ENCODE assay signal across 10 mouse cellular contexts in genomic region chr15:101118399-101119125, GRCm38 (mm10). TPM values are rescaled to one million over a fixed set of nuclear protein-coding genes. Genes with fewer than 3 reads are reported as not detected.
DNase-seq lines count a peak whose midpoint lies in the region; ATAC-seq and TF ChIP-seq lines count a peak whose summit lies in the region.
"Had no signal": no experiment of that assay in that cellular context is flagged by ENCODE, and none has a peak within 500 bp of the region (broad histone marks: within the 10 kb centered on the region; RNA-seq: fewer than 3 reads in every experiment).

No protein-coding gene starts in this region.

- peak overlapping the region; percentile 35; the same call in 1 of the 2 replicates for H3K27ac ChIP-seq in gastrocnemius, adult 2 months
- H3K27ac ChIP-seq in midbrain, embryonic 13.5 days = no peak overlapping the region
- H3K27ac ChIP-seq in midbrain, embryonic 15.5 days = no peak overlapping the region
- no peak overlapping the region for H3K27ac ChIP-seq in embryonic facial prominence, embryonic 14.5 days (replicated peaks; ENCODE audit: low read depth, low read length)
- no peak overlapping the region for H3K27ac ChIP-seq in stomach, embryonic 16.5 days (ENCODE audit: low read length)
- H3K27ac ChIP-seq: forebrain, embryonic 13.5 days had no signal

- H3K9me3 ChIP-seq in midbrain, embryonic 13.5 days = no peaks in the 10 kb centered on the region
- no peaks in the 10 kb centered on the region for H3K9me3 ChIP-seq in midbrain, embryonic 15.5 days
- no peaks in the 10 kb centered on the region for H3K9me3 ChIP-seq in embryonic facial prominence, embryonic 14.5 days (ENCODE audit: control insufficient read depth, low read length)
- H3K9me3 ChIP-seq in stomach, embryonic 16.5 days (replicated peaks; ENCODE audit: control insufficient read depth, low read length) = no peaks in the 10 kb centered on the region

- no peak overlapping the region for H3K9ac ChIP-seq in midbrain, embryonic 13.5 days (replicated peaks)
- no peak overlapping the region for H3K9ac ChIP-seq in midbrain, embryonic 15.5 days
- H3K9ac ChIP-seq in embryonic facial prominence, embryonic 14.5 days (ENCODE audit: low read depth, low read length) = 0 out of 2 replicates have a peak overlapping the region, but pooled peaks have one; percentile 19
- 0 out of 2 replicates have a peak overlapping the region, but pooled peaks have one; percentile 27 for H3K9ac ChIP-seq in stomach, embryonic 16.5 days (ENCODE audit: low read length)
- H3K9ac ChIP-seq: forebrain, embryonic 13.5 days had no signal

- ATAC-seq in midbrain, embryonic 13.5 days = 0 out of 2 replicates have a peak, but pooled peaks have one; percentile 11
- no peak for ATAC-seq in midbrain, embryonic 15.5 days (replicated peaks)
- ATAC-seq in embryonic facial prominence, embryonic 14.5 days (ENCODE audit: low read depth) = no peak
- ATAC-seq in stomach, embryonic 16.5 days (ENCODE audit: insufficient read depth, low FRiP score) = no peak
- ATAC-seq: forebrain, embryonic 13.5 days had no signal

- peaks cover 5% of the 10 kb centered on the region for H3K27me3 ChIP-seq in midbrain, embryonic 13.5 days
- no peaks in the 10 kb centered on the region for H3K27me3 ChIP-seq in midbrain, embryonic 15.5 days (replicated peaks)
- H3K27me3 ChIP-seq in embryonic facial prominence, embryonic 14.5 days (replicated peaks; ENCODE audit: control insufficient read depth, insufficient read depth, low read length) = no peaks in the 10 kb centered on the region
- H3K27me3 ChIP-seq in stomach, embryonic 16.5 days (ENCODE audit: control insufficient read depth, insufficient read depth, low read length) = no peaks in the 10 kb centered on the region
- H3K27me3 ChIP-seq: forebrain, embryonic 13.5 days had no signal

- no peak for DNase-seq in gastrocnemius, adult 2 months
- DNase-seq in gastrocnemius, postnatal 25 days = no peak
- no peak for DNase-seq in embryonic facial prominence, embryonic 14.5 days (ENCODE audit: low spot score)
- DNase-seq in thymus, adult 18-20 months = no peak
- DNase-seq in layer of hippocampus, adult 8-10 months (ENCODE audit: low spot score in 2 of 2) = no peak
- DNase-seq: thymus, adult 2 months had no signal

- H3K4me1 ChIP-seq in midbrain, embryonic 13.5 days (replicated peaks) = no peaks in the 10 kb centered on the region
- H3K4me1 ChIP-seq in midbrain, embryonic 15.5 days = no peaks in the 10 kb centered on the region
- H3K4me1 ChIP-seq in embryonic facial prominence, embryonic 14.5 days (ENCODE audit: control insufficient read depth, insufficient read depth, low read length) = no peaks in the 10 kb centered on the region
- peaks cover 10% of the 10 kb centered on the region for H3K4me1 ChIP-seq in stomach, embryonic 16.5 days (ENCODE audit: control insufficient read depth, insufficient read depth, low read length)
- H3K4me1 ChIP-seq: forebrain, embryonic 13.5 days had no signal

- no peak overlapping the region for H3K4me3 ChIP-seq in gastrocnemius, adult 2 months
- no peak overlapping the region for H3K4me3 ChIP-seq in midbrain, embryonic 13.5 days (replicated peaks)
- H3K4me3 ChIP-seq in midbrain, embryonic 15.5 days = no peak overlapping the region
- H3K4me3 ChIP-seq in embryonic facial prominence, embryonic 14.5 days (ENCODE audit: low read depth, low read length) = no peak overlapping the region
- H3K4me3 ChIP-seq in stomach, embryonic 16.5 days (replicated peaks; ENCODE audit: low read length) = no peak overlapping the region
- H3K4me3 ChIP-seq: forebrain, embryonic 13.5 days had no signal

- intact Hi-C loops in gastrocnemius, adult 2 months (cut with DNase I) = no loop called here

- WGBS in midbrain, embryonic 13.5 days = 61% methylated on average over 14 of the region's 14 CpGs
- WGBS in midbrain, embryonic 15.5 days = 62% methylated on average over 14 of the region's 14 CpGs
- WGBS in embryonic facial prominence, embryonic 14.5 days = 45% methylated on average over 12 of the region's 14 CpGs
- 49% methylated on average over 14 of the region's 14 CpGs for WGBS in stomach, embryonic 16.5 days

- peak; percentile 69 for TF ChIP-seq CTCF in gastrocnemius, adult 2 months (IDR thresholded peaks at IDR 0.05)

- no peak overlapping the region for H3K4me2 ChIP-seq in midbrain, embryonic 13.5 days (replicated peaks)
- no peak overlapping the region for H3K4me2 ChIP-seq in midbrain, embryonic 15.5 days
- no peak overlapping the region for H3K4me2 ChIP-seq in embryonic facial prominence, embryonic 14.5 days (ENCODE audit: low read depth, low read length)
- no peak overlapping the region for H3K4me2 ChIP-seq in stomach, embryonic 16.5 days (ENCODE audit: low read depth, low read length)
- H3K4me2 ChIP-seq: forebrain, embryonic 13.5 days had no signal

- H3K36me3 ChIP-seq in midbrain, embryonic 13.5 days = no peaks in the 10 kb centered on the region
- no peaks in the 10 kb centered on the region for H3K36me3 ChIP-seq in midbrain, embryonic 15.5 days (replicated peaks)
- H3K36me3 ChIP-seq in embryonic facial prominence, embryonic 14.5 days (ENCODE audit: control insufficient read depth, insufficient read depth, low read length) = no peaks in the 10 kb centered on the region
- H3K36me3 ChIP-seq in stomach, embryonic 16.5 days (ENCODE audit: control insufficient read depth, insufficient read depth, low read length) = no peaks in the 10 kb centered on the region

RNA-seq across cellular contexts. Expression of gene Ankrd33, which starts 3.0 kb away (rescaled TPM):
- not detected for total RNA-seq in gastrocnemius, adult 2 months (2021)
- not detected for total RNA-seq in gastrocnemius, postnatal 25 days (2021)
- polyA plus RNA-seq in midbrain, embryonic 13.5 days (2015; fragmentation: Nextera tagmentation; extraction: Ambion mirVana) = not detected in 2 replicates
- polyA plus RNA-seq in midbrain, embryonic 15.5 days (2015; fragmentation: Nextera tagmentation; extraction: Ambion mirVana) = not detected in 2 replicates
- polyA plus RNA-seq in embryonic facial prominence, embryonic 14.5 days (2014; fragmentation: Nextera tagmentation; extraction: Ambion mirVana) = not detected in 2 replicates
- not detected in 2 replicates for polyA plus RNA-seq in stomach, embryonic 16.5 days (2015; fragmentation: Nextera tagmentation; extraction: Ambion mirVana)
- total RNA-seq in layer of hippocampus, adult 8-10 months (2022) = under 1 TPM in 1 of 4 experiments, not detected in 3; 0.25 TPM
- polyA plus RNA-seq: forebrain, embryonic 13.5 days; thymus, adult 2 months had no signal

RNA-seq across cellular contexts. Expression of gene Acvrl1, which starts 9.8 kb away (rescaled TPM):
- total RNA-seq in gastrocnemius, adult 2 months (2021) = 10 to 100 TPM; 10.2 to 14.5 TPM
- total RNA-seq in gastrocnemius, postnatal 25 days (2021) = 10 to 100 TPM; 10.7 to 13.0 TPM
- 5.3 and 5.5 TPM in 2 replicates for polyA plus RNA-seq in midbrain, embryonic 13.5 days (2015; fragmentation: Nextera tagmentation; extraction: Ambion mirVana)
- 8.6 and 8.7 TPM in 2 replicates for polyA plus RNA-seq in midbrain, embryonic 15.5 days (2015; fragmentation: Nextera tagmentation; extraction: Ambion mirVana)
- polyA plus RNA-seq in embryonic facial prominence, embryonic 14.5 days (2014; fragmentation: Nextera tagmentation; extraction: Ambion mirVana) = 11.5 and 13.5 TPM in 2 replicates
- polyA plus RNA-seq in stomach, embryonic 16.5 days (2015; fragmentation: Nextera tagmentation; extraction: Ambion mirVana) = 34.9 and 39.3 TPM in 2 replicates
- total RNA-seq in layer of hippocampus, adult 8-10 months (2022) = 10 to 100 TPM; 14.1 to 16.5 (median 14.9) TPM

RNA-seq across cellular contexts. Expression of gene Fignl2, which starts 40.2 kb away (rescaled TPM):
- under 1 TPM; 0.67 to 0.77 TPM for total RNA-seq in gastrocnemius, adult 2 months (2021)
- 1 to 10 TPM in 1 of 2 experiments, under 1 TPM in 1; 0.59 to 1.1 TPM for total RNA-seq in gastrocnemius, postnatal 25 days (2021)
- 0.11 and 0.15 TPM in 2 replicates for polyA plus RNA-seq in midbrain, embryonic 13.5 days (2015; fragmentation: Nextera tagmentation; extraction: Ambion mirVana)
- 0.09 TPM in 1 of 2 replicates, not detected in the other for polyA plus RNA-seq in midbrain, embryonic 15.5 days (2015; fragmentation: Nextera tagmentation; extraction: Ambion mirVana)
- 0.26 and 0.30 TPM in 2 replicates for polyA plus RNA-seq in embryonic facial prominence, embryonic 14.5 days (2014; fragmentation: Nextera tagmentation; extraction: Ambion mirVana)
- 0.05 and 0.10 TPM in 2 replicates for polyA plus RNA-seq in stomach, embryonic 16.5 days (2015; fragmentation: Nextera tagmentation; extraction: Ambion mirVana)
- 1 to 10 TPM; 1.3 to 2.4 (median 1.8) TPM for total RNA-seq in layer of hippocampus, adult 8-10 months (2022)
- polyA plus RNA-seq: forebrain, embryonic 13.5 days had no signal

RNA-seq across cellular contexts. Expression of gene Acvr1b, which starts 55.3 kb away (rescaled TPM):
- 10 to 100 TPM; 26.9 to 30.8 TPM for total RNA-seq in gastrocnemius, adult 2 months (2021)
- 10 to 100 TPM; 23.0 to 34.4 TPM for total RNA-seq in gastrocnemius, postnatal 25 days (2021)
- 18.2 and 19.2 TPM in 2 replicates for polyA plus RNA-seq in midbrain, embryonic 13.5 days (2015; fragmentation: Nextera tagmentation; extraction: Ambion mirVana)
- 23.3 and 24.9 TPM in 2 replicates for polyA plus RNA-seq in midbrain, embryonic 15.5 days (2015; fragmentation: Nextera tagmentation; extraction: Ambion mirVana)
- 10.2 and 10.7 TPM in 2 replicates for polyA plus RNA-seq in embryonic facial prominence, embryonic 14.5 days (2014; fragmentation: Nextera tagmentation; extraction: Ambion mirVana)
- polyA plus RNA-seq in stomach, embryonic 16.5 days (2015; fragmentation: Nextera tagmentation; extraction: Ambion mirVana) = 11.6 and 12.1 TPM in 2 replicates
- total RNA-seq in layer of hippocampus, adult 8-10 months (2022) = 10 to 100 TPM; 81.2 to 96.0 (median 85.4) TPM

Comparison
In these comparisons a context has a peak if more than half of its experiments do, and no peak if none do; other contexts are left out.
1. H3K9ac ChIP-seq: peak in embryonic facial prominence, embryonic 14.5 days (single experiment) and stomach, embryonic 16.5 days (single experiment); none in midbrain, embryonic 13.5 days (single experiment) and midbrain, embryonic 15.5 days (single experiment).